Mouse (Mus musculus) liver, embryonic 14.5 days (tissue): ENCODE results near the gene Tubb4a.

Source experiments
- CTCF ChIP-seq: IDR thresholded peaks from 2 replicates; pipeline ENCODE4 v1.5.1; 2016; ENCODE audit warnings: antibody characterized with exemption, low read depth, control low read depth
- EP300 ChIP-seq: IDR thresholded peaks from 2 replicates; pipeline ENCODE4 v1.6.1; 2016; ENCODE audit warnings: antibody characterized with exemption, low read depth

DNA sequence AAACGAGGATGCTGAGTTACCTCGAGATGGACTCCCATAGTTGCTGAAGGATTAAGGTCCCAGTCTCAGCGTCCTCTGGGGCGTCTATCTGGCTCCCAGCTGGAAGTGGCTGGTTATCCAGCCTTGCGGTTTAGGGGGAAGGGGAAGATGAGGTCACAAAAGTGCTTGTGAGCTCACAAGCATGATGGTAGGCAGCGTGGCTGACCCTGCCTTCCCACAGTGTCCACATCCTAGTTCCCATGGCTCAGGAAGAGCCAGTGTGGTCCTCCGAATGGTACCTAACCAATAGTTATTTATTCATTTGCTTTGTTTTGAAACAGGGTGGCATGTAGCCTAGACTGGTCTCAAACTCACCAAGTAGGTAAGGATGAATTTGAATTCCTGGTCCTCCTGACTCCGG is 46.0 kb downstream of the Tubb4a start, which contains the start of gene Slc25a41:
- no peak for TF ChIP-seq CTCF
- TF ChIP-seq EP300: no peak
